Mouse (Mus musculus): ENCODE measurements around the gene Cacna2d4. TPM values are rescaled to one million over a fixed set of nuclear protein-coding genes. Genes with fewer than 3 reads are reported as not detected.

The Cacna2d4 gene
- polyA plus RNA-seq, 1 experiment from 2014 or later = 0.24 TPM

DNA sequence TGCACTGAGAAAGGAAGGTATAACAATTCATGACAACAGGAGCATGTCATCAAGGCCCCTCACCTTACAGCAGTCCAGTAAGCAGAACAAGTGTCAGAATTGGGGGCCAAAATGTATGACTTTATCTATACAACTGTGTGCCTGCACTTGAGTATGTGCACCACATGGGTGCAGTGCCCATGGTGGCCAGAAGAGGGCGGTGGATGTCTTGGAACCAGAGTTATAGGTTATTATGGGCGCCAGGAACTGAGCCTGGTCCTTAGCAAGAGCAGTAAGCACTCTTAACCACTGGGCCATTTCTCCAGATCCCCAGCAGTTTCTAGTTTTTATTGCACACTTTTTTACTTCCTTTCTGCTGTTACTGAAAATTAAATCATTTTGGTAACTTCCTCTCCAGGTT, 9.8 kb downstream of the Cacna2d4 start:
- DNase-seq (ENCODE audit: low spot score) (no peak), ATAC-seq (ENCODE audit: low read depth) (no peak)
- no peaks in the 10 kb centered on the region for H3K36me3 ChIP-seq (ENCODE audit: control insufficient read depth, insufficient read depth, low read length)
- H3K27ac ChIP-seq (replicated peaks; ENCODE audit: low read depth, low read length) = no peak overlapping the region
- no peak overlapping the region for H3K4me3 ChIP-seq (ENCODE audit: low read depth, low read length)
- no peak overlapping the region for H3K9ac ChIP-seq (ENCODE audit: low read depth, low read length)
- no peaks in the 10 kb centered on the region for H3K27me3 ChIP-seq (replicated peaks; ENCODE audit: control insufficient read depth, insufficient read depth, low read length)
- 56% methylated on average over 2 of the region's 2 CpGs for WGBS
- peaks cover 7% of the 10 kb centered on the region for H3K9me3 ChIP-seq (ENCODE audit: control insufficient read depth, low read length)
- H3K4me1 ChIP-seq (ENCODE audit: control insufficient read depth, insufficient read depth, low read length) = no peaks in the 10 kb centered on the region
- H3K4me2 ChIP-seq (ENCODE audit: low read depth, low read length) = no peak overlapping the region

DNA sequence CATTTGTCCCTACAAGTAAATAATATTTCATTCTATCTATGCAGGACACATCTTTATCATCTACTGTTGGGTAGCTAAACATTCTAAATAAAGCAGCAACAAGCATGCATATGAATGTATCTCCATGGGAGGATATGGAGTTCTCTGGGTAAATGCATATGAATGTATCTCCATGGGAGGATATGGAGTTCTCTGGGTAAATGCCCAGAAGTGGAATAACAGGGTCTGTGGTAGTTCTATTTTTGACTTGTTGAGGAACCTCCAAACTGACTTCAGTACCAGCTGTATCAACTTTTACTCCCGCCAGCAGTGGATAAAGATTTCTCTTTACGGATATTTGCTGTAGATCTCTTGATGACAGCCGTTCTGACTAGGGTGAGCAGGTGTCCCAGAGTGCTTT, 12.3 kb downstream of the Cacna2d4 start:
- H3K9ac ChIP-seq (ENCODE audit: low read depth, low read length) = no peak overlapping the region
- no peak overlapping the region for H3K4me2 ChIP-seq (ENCODE audit: low read depth, low read length)
- no peak for ATAC-seq (ENCODE audit: low read depth)
- no peak overlapping the region for H3K27ac ChIP-seq (replicated peaks; ENCODE audit: low read depth, low read length)
- DNase-seq (ENCODE audit: low spot score) = peak; percentile 31
- 75% methylated on average over 3 of the region's 3 CpGs for WGBS
- peaks cover 7% of the 10 kb centered on the region for H3K9me3 ChIP-seq (ENCODE audit: control insufficient read depth, low read length)
- no peaks in the 10 kb centered on the region for H3K36me3 ChIP-seq (ENCODE audit: control insufficient read depth, insufficient read depth, low read length)
- H3K4me3 ChIP-seq (ENCODE audit: low read depth, low read length) = no peak overlapping the region
- H3K27me3 ChIP-seq (replicated peaks; ENCODE audit: control insufficient read depth, insufficient read depth, low read length) = no peaks in the 10 kb centered on the region
- H3K4me1 ChIP-seq (ENCODE audit: control insufficient read depth, insufficient read depth, low read length) = no peaks in the 10 kb centered on the region

DNA sequence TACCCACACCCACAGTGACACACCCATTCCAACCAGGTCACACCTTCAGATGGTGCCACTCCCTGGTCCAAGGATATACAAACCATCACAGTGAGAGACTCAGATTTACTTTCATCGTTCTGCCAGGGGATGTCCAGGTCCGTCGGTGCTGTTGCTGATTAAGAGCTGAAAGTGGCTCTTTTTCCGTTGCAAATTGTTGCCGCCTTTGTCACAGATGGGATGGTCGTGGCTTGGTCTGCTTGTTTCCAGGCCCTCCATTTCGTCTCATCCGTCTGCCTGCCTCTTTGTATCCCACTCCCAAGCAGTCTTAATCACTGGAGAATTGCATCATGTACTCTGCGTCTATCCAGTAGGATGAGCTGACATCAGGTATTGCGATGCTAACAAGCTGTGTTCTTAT, 13.4 kb downstream of the Cacna2d4 start:
- no peak overlapping the region for H3K4me2 ChIP-seq (ENCODE audit: low read depth, low read length)
- no peaks in the 10 kb centered on the region for H3K36me3 ChIP-seq (ENCODE audit: control insufficient read depth, insufficient read depth, low read length)
- 82% methylated on average over 10 of the region's 10 CpGs for WGBS
- DNase-seq (ENCODE audit: low spot score) (no peak), ATAC-seq (ENCODE audit: low read depth) (no peak)
- no peak overlapping the region for H3K27ac ChIP-seq (replicated peaks; ENCODE audit: low read depth, low read length)
- no peaks in the 10 kb centered on the region for H3K4me1 ChIP-seq (ENCODE audit: control insufficient read depth, insufficient read depth, low read length)
- no peak overlapping the region for H3K9ac ChIP-seq (ENCODE audit: low read depth, low read length)
- no peak overlapping the region for H3K4me3 ChIP-seq (ENCODE audit: low read depth, low read length)
- peaks cover 7% of the 10 kb centered on the region for H3K9me3 ChIP-seq (ENCODE audit: control insufficient read depth, low read length)
- H3K27me3 ChIP-seq (replicated peaks; ENCODE audit: control insufficient read depth, insufficient read depth, low read length) = no peaks in the 10 kb centered on the region

GRCm38 (mm10) chr6:119251704-119252103, 15.4 kb downstream of the Cacna2d4 start:
- Histone ChIP-seq H3K27me3 (replicated peaks; ENCODE audit: control insufficient read depth, insufficient read depth, low read length) (no peaks in the 10 kb centered on the region), H3K9ac (ENCODE audit: low read depth, low read length) (no peak overlapping the region), H3K4me2 (ENCODE audit: low read depth, low read length) (no peak overlapping the region), H3K27ac (replicated peaks; ENCODE audit: low read depth, low read length) (no peak overlapping the region), H3K4me3 (ENCODE audit: low read depth, low read length) (no peak overlapping the region), H3K4me1 (ENCODE audit: control insufficient read depth, insufficient read depth, low read length) (no peaks in the 10 kb centered on the region), H3K36me3 (ENCODE audit: control insufficient read depth, insufficient read depth, low read length) (no peaks in the 10 kb centered on the region), H3K9me3 (ENCODE audit: control insufficient read depth, low read length) (no peaks in the 10 kb centered on the region)
- DNase-seq (ENCODE audit: low spot score) (no peak), ATAC-seq (ENCODE audit: low read depth) (no peak)
- WGBS = 76% methylated on average over 4 of the region's 4 CpGs

- WGBS = 70% methylated on average over 2 of the region's 2 CpGs
- Histone ChIP-seq H3K4me3 (ENCODE audit: low read depth, low read length) (no peak overlapping the region), H3K9me3 (ENCODE audit: control insufficient read depth, low read length) (no peaks in the 10 kb centered on the region), H3K4me2 (ENCODE audit: low read depth, low read length) (no peak overlapping the region), H3K4me1 (ENCODE audit: control insufficient read depth, insufficient read depth, low read length) (no peaks in the 10 kb centered on the region), H3K27ac (replicated peaks; ENCODE audit: low read depth, low read length) (no peak overlapping the region), H3K27me3 (replicated peaks; ENCODE audit: control insufficient read depth, insufficient read depth, low read length) (no peaks in the 10 kb centered on the region), H3K9ac (ENCODE audit: low read depth, low read length) (no peak overlapping the region), H3K36me3 (ENCODE audit: control insufficient read depth, insufficient read depth, low read length) (no peaks in the 10 kb centered on the region)
- no peak for DNase-seq (ENCODE audit: low spot score)
- no peak for ATAC-seq (ENCODE audit: low read depth)
Measured at GRCm38 (mm10) chr6:119276713-119277112, 40.4 kb downstream of the Cacna2d4 start.

DNA sequence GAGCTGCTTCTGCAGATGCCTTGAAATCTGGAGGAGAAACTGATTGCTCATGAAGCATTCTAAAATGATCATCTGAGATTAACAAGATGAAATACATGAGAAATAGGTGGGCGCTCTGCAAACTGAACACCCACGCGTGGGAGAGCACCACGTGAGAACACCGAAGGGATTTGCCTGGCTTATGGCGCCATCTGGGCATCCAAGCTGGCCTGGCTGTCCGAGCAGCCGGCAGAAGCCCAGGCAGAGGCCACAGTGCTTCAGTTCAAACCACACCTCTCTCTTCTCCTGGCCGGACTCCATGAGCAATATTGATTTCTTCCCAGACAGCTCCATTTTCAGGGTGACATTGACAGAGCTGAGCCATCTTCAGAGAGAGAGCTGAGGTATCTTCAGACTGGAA, 44.4 kb downstream of the Cacna2d4 start:
- Histone ChIP-seq H3K4me1 (ENCODE audit: control insufficient read depth, insufficient read depth, low read length) (no peaks in the 10 kb centered on the region), H3K27me3 (replicated peaks; ENCODE audit: control insufficient read depth, insufficient read depth, low read length) (no peaks in the 10 kb centered on the region), H3K4me3 (ENCODE audit: low read depth, low read length) (no peak overlapping the region), H3K9ac (ENCODE audit: low read depth, low read length) (no peak overlapping the region), H3K4me2 (ENCODE audit: low read depth, low read length) (no peak overlapping the region), H3K27ac (replicated peaks; ENCODE audit: low read depth, low read length) (no peak overlapping the region), H3K9me3 (ENCODE audit: control insufficient read depth, low read length) (0 out of 2 replicates have a peak, but pooled peaks cover 4% of the 10 kb centered on the region), H3K36me3 (ENCODE audit: control insufficient read depth, insufficient read depth, low read length) (no peaks in the 10 kb centered on the region)
- DNase-seq (ENCODE audit: low spot score) (no peak), ATAC-seq (ENCODE audit: low read depth) (no peak)
- WGBS = 68% methylated on average over 9 of the region's 9 CpGs

DNA sequence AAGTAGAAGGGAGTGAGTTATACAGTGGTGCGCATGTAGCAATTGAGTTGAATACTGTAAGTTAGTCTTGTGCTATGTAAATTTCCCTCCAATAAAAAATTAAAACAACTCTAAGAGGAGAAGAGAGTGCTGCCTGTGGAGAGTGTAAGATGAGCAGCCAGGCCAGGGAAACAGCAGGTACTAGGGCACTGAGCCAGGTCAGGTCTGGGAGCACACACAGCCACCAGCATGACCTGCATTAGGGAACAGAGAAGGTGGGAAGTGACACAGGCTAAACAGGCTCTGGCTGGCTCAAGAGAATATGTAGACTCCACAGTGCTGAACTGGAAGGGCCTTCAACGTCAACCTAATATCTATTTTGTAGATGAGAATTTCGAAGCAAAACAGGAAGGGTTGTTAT, 65.0 kb downstream of the Cacna2d4 start:
- Histone ChIP-seq H3K4me2 (ENCODE audit: low read depth, low read length) (no peak overlapping the region), H3K27me3 (replicated peaks; ENCODE audit: control insufficient read depth, insufficient read depth, low read length) (no peaks in the 10 kb centered on the region), H3K36me3 (ENCODE audit: control insufficient read depth, insufficient read depth, low read length) (no peaks in the 10 kb centered on the region), H3K9me3 (ENCODE audit: control insufficient read depth, low read length) (no peaks in the 10 kb centered on the region), H3K4me1 (ENCODE audit: control insufficient read depth, insufficient read depth, low read length) (no peaks in the 10 kb centered on the region), H3K9ac (ENCODE audit: low read depth, low read length) (no peak overlapping the region), H3K4me3 (ENCODE audit: low read depth, low read length) (no peak overlapping the region), H3K27ac (replicated peaks; ENCODE audit: low read depth, low read length) (no peak overlapping the region)
- DNase-seq (ENCODE audit: low spot score) (no peak), ATAC-seq (ENCODE audit: low read depth) (no peak)
- 91% methylated on average over 3 of the region's 3 CpGs for WGBS

DNA sequence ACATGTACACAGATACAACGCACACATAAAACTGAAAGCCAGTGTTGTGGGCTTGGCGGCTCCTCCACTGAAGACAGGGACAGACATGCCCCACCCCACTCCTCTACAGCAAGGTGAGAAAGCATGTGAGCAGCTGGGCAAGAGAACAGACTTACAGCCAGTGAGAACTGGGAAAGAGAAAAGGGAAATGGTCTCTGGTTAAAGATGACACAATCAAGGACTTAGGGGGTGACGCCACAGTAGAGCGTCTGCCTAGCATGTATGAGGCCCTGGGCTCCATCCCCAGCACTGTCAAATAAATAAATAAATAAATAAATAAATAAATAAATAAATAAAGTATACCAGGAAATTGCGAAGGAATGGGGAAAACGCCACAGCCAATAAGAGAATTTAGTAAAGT, 67.0 kb downstream of the Cacna2d4 start:
- no peaks in the 10 kb centered on the region for H3K9me3 ChIP-seq (ENCODE audit: control insufficient read depth, low read length)
- H3K27me3 ChIP-seq (replicated peaks; ENCODE audit: control insufficient read depth, insufficient read depth, low read length) = no peaks in the 10 kb centered on the region
- H3K4me3 ChIP-seq (ENCODE audit: low read depth, low read length) = no peak overlapping the region
- WGBS = 85% methylated on average over 6 of the region's 6 CpGs
- ATAC-seq (ENCODE audit: low read depth) (no peak), DNase-seq (ENCODE audit: low spot score) (no peak)
- no peaks in the 10 kb centered on the region for H3K36me3 ChIP-seq (ENCODE audit: control insufficient read depth, insufficient read depth, low read length)
- no peak overlapping the region for H3K9ac ChIP-seq (ENCODE audit: low read depth, low read length)
- H3K27ac ChIP-seq (replicated peaks; ENCODE audit: low read depth, low read length) = no peak overlapping the region
- no peak overlapping the region for H3K4me2 ChIP-seq (ENCODE audit: low read depth, low read length)
- no peaks in the 10 kb centered on the region for H3K4me1 ChIP-seq (ENCODE audit: control insufficient read depth, insufficient read depth, low read length)

- Histone ChIP-seq H3K4me1 (ENCODE audit: control insufficient read depth, insufficient read depth, low read length) (no peaks in the 10 kb centered on the region), H3K4me3 (ENCODE audit: low read depth, low read length) (no peak overlapping the region), H3K9ac (ENCODE audit: low read depth, low read length) (no peak overlapping the region), H3K4me2 (ENCODE audit: low read depth, low read length) (no peak overlapping the region), H3K36me3 (ENCODE audit: control insufficient read depth, insufficient read depth, low read length) (no peaks in the 10 kb centered on the region), H3K9me3 (ENCODE audit: control insufficient read depth, low read length) (no peaks in the 10 kb centered on the region), H3K27ac (replicated peaks; ENCODE audit: low read depth, low read length) (no peak overlapping the region), H3K27me3 (replicated peaks; ENCODE audit: control insufficient read depth, insufficient read depth, low read length) (no peaks in the 10 kb centered on the region; the same call in 1 of the 2 replicates)
- DNase-seq (ENCODE audit: low spot score) (peak; percentile 15), ATAC-seq (ENCODE audit: low read depth) (no peak)
- WGBS = 41% methylated on average over 10 of the region's 10 CpGs
Measured at GRCm38 (mm10) chr6:119307867-119308413, 71.6 kb downstream of the Cacna2d4 start.

Data from embryonic facial prominence, embryonic 14.5 days (tissue).